Mouse (Mus musculus) midbrain, postnatal 0 days (tissue): ENCODE data around the gene Oaz2. TPM values are rescaled to one million over a fixed set of nuclear protein-coding genes. Genes with fewer than 3 reads are reported as not detected.

Experiments used
- ATAC-seq: fragments of 200-750 bp; cut with Nextera tagmentation; 2 replicates; pipeline ENCODE4 v1.8.0; 2017; ENCODE audit warnings: moderate number of reproducible peaks, mild to moderate bottlenecking, moderate TSS enrichment, moderate library complexity; ENCODE audit not compliant: low FRiP score
- DNase-seq: peaks from one replicate; pipeline ENCODE4 v3.0.0-alpha.2; 2015; ENCODE audit warnings: low spot score
- H3K27ac ChIP-seq: fragments of 300-500 bp; sonication (generic); 2 replicates; pipeline ENCODE4 v1.5.1; 2014; ENCODE audit warnings: low read depth, mild to moderate bottlenecking, low read length, mixed read lengths
- H3K27me3 ChIP-seq: fragments of 300-500 bp; sonication (generic); 2 replicates; pipeline ENCODE4 v1.6.1; 2014; ENCODE audit warnings: low read length, control low read depth, mixed read lengths; ENCODE audit not compliant: insufficient read depth
- H3K36me3 ChIP-seq: fragments of 300-500 bp; sonication (generic); 2 replicates; pipeline ENCODE4 v1.6.1; 2014; ENCODE audit warnings: low read length, control low read depth, mixed read lengths; ENCODE audit not compliant: insufficient read depth
- H3K4me1 ChIP-seq: fragments of 300-500 bp; sonication (generic); 2 replicates; pipeline ENCODE4 v1.6.1; 2014; ENCODE audit warnings: mild to moderate bottlenecking, control low read depth, antibody characterized with exemption, low read length, mixed read lengths; ENCODE audit not compliant: insufficient read depth
- H3K4me2 ChIP-seq: fragments of 300-500 bp; sonication (generic); 2 replicates; pipeline ENCODE4 v1.6.1; 2014; ENCODE audit warnings: low read depth, mild to moderate bottlenecking, low read length, mixed read lengths; ENCODE audit not compliant: poor library complexity, severe bottlenecking
- H3K4me3 ChIP-seq: fragments of 300-500 bp; sonication (generic); 2 replicates; pipeline ENCODE4 v1.5.1; 2014; ENCODE audit warnings: low read depth, mild to moderate bottlenecking, low read length, moderate library complexity
- H3K9ac ChIP-seq: fragments of 300-500 bp; sonication (generic); replicated peaks from 2 replicates; pipeline ENCODE4 v1.6.1; 2014; ENCODE audit warnings: mild to moderate bottlenecking, low read length, moderate library complexity, mixed read lengths; ENCODE audit not compliant: poor library complexity, severe bottlenecking
- H3K9me3 ChIP-seq: fragments of 300-500 bp; sonication (generic); 2 replicates; pipeline ENCODE4 v1.6.1; 2016; ENCODE audit warnings: low read length, control low read depth
- CTCF ChIP-seq: IDR thresholded peaks from 2 replicates; pipeline ENCODE4 v1.5.1; 2016; ENCODE audit warnings: antibody characterized with exemption, mild to moderate bottlenecking
- WGBS: fragments of 180-500 bp; shearing (Covaris S2); extraction: QIAGEN DNeasy Blood & Tissue Kit; methylation state at CpG from one replicate; pipeline ENCODE4 v1.1.7; 2014; 5-methylcytosine and 5-hydroxymethylcytosine counted together
- polyA plus RNA-seq: library from polyadenylated mRNA; unstranded; fragments of >200 nt; fragmentation: Nextera tagmentation; extraction: Ambion mirVana; gene quantifications from 2 replicates; pipeline ENCODE4 v1.2.1, GENCODE M21; 2015
- total RNA-seq: library from RNA; depleted of rRNA; stranded (reverse); fragments of >200 nt; gene quantifications from 2 replicates; pipeline ENCODE4 v1.2.3, GENCODE M21; 2014

Gene Oaz2
- total and polyA plus RNA-seq, 2 experiments from 2014 or later = 252 to 382 TPM

DNA sequence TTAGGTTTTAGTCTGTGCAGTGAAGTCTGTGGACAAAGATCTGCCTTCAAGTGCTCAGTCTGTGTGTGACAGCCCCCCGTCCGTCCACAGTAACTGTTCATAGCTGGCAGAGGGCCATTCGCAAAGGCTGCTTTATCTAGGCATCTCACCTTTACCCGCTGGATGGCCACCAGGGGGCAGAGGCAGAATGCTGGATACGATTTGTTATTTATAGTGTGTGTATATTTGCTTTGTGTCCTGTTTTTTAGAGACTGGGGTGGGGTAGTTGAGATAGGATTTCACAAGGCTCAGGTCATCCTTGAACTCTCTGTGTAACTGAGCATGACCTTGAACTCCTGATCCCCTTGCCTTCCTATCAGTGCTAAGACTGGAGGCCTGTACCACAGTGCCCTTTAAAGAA, 1.8 kb upstream of the Oaz2 start:
- H3K4me1 ChIP-seq = no peaks in the 10 kb centered on the region
- H3K9me3 ChIP-seq = no peaks in the 10 kb centered on the region
- TF ChIP-seq CTCF = peak; percentile 86
- no peak overlapping the region for H3K27ac ChIP-seq
- no peak overlapping the region for H3K4me2 ChIP-seq
- peak; percentile 76 for DNase-seq
- ATAC-seq = no peak
- WGBS = 23% methylated on average over 5 of the region's 5 CpGs
- H3K9ac ChIP-seq = no peak overlapping the region
- no peak overlapping the region for H3K4me3 ChIP-seq
- no peaks in the 10 kb centered on the region for H3K36me3 ChIP-seq
- no peaks in the 10 kb centered on the region for H3K27me3 ChIP-seq

DNA sequence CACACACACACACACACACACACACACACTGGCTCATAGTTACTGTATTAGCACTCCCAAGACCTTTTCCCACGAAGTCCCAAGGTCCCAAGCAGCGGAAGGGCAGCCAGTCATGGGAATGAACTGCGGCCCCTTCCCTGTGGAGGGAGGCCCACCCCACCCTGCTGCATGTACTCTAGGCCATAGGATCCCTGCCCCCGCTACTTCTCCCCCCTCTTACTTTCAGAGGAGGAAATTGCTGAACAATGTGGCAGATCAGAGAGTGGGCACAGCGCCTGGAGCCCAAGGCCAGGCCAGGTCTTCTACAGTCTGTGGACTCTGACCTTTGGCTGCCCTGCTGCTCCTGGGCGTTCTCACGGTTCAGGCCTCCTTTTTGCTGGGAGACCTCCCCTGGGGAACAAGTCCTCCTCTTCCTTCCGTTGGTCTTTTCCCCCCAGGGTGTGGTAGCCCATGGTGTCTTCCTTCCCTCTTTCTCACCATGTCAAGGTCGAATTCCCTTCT, 3.7 kb downstream of the Oaz2 start:
- no peak for DNase-seq

DNA sequence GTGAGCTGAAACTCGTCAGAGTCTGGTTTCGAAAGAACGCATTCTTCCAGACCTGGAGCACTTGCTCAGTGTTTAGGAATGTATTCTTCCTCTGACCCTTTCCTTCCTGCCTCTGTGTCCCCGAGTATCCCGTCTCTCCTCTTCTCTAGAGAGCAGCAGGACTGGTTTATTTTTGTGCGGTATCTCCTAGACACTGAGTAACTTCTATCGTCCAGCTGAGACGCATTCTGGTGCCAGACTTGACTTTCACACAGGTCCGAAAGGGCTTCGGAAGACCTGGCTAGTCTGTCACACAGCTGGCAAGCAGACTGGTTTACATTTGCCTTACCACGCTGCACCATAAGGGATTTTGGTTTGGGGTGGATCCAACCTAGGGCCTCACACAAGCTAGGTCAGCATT, 5.2 kb downstream of the Oaz2 start:
- DNase-seq (no peak), ATAC-seq (no peak)
- Histone ChIP-seq H3K4me3 (no peak overlapping the region), H3K36me3 (no peaks in the 10 kb centered on the region), H3K27me3 (no peaks in the 10 kb centered on the region), H3K9me3 (no peaks in the 10 kb centered on the region), H3K4me2 (no peak overlapping the region), H3K27ac (no peak overlapping the region), H3K4me1 (peaks cover 2% of the 10 kb centered on the region; the same call in 1 of the 2 replicates), H3K9ac (no peak overlapping the region)
- WGBS = 81% methylated on average over 11 of the region's 11 CpGs
- no peak for TF ChIP-seq CTCF

More for the DNA sequence above, 3.7 kb downstream of the Oaz2 start:
- Histone ChIP-seq H3K4me3 (no peak overlapping the region), H3K9ac (no peak overlapping the region), H3K36me3 (no peaks in the 10 kb centered on the region), H3K4me1 (0 out of 2 replicates have a peak, but pooled peaks cover 2% of the 10 kb centered on the region), H3K27ac (no peak overlapping the region), H3K4me2 (no peak overlapping the region), H3K9me3 (no peaks in the 10 kb centered on the region), H3K27me3 (no peaks in the 10 kb centered on the region)
- whole genome bisulfite sequencing = 60% methylated on average over 9 of the region's 9 CpGs
- no peak for ATAC-seq
- TF ChIP-seq CTCF = no peak

DNA sequence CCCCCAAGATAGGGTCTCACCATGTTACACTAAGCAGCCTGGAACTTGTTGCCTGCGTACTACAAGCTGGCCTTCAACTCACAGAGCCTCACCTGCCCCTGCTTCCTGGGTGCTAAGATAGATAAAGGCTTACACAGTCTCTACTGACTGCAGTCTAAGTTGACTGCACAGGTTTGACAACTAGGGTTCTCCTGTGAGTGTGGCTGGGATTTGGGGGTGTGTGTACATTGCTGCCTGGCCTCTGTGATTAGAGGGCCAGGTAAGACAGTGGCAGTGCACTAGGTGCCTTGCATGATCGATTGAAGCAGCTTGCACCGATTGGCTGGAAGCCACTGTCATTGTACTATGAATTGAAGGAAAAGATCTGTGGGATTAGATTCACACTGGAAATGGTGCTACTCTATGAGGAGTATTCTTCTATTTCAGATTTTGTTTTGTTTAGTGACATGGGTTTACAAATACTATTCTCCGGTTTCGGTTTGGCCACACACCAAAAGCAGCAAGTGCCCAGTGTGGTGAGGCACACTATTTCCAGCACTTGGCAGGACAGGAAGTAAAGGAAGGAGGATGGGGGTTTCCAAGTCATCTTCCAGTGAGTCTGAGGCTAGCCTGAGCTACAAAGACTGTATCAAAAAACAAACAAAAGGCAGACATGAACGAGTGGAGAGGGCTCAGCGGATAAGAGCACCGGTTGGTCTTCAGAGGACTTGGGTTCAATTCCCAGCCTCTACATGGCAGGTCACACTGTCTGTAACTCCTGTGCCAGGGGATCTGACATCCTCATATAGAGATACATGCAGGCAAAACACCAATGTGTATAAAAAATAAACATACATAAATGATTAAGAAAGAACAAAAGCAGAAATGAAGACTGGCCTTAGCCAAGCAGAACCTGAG, 7.9 kb downstream of the Oaz2 start:
- DNase-seq (no peak), ATAC-seq (peak; percentile 47)
- H3K4me3 ChIP-seq = peak overlapping the region; percentile 59
- H3K27me3 ChIP-seq = no peaks in the 10 kb centered on the region
- H3K9ac ChIP-seq = peak overlapping the region; percentile 62
- TF ChIP-seq CTCF = no peak
- peak overlapping the region; percentile 80 for H3K27ac ChIP-seq
- no peaks in the 10 kb centered on the region for H3K36me3 ChIP-seq
- H3K9me3 ChIP-seq = no peaks in the 10 kb centered on the region
- H3K4me1 ChIP-seq = peaks cover 25% of the 10 kb centered on the region
- peak overlapping the region; percentile 87 for H3K4me2 ChIP-seq
- 51% methylated on average over 8 of the region's 8 CpGs for WGBS

DNA sequence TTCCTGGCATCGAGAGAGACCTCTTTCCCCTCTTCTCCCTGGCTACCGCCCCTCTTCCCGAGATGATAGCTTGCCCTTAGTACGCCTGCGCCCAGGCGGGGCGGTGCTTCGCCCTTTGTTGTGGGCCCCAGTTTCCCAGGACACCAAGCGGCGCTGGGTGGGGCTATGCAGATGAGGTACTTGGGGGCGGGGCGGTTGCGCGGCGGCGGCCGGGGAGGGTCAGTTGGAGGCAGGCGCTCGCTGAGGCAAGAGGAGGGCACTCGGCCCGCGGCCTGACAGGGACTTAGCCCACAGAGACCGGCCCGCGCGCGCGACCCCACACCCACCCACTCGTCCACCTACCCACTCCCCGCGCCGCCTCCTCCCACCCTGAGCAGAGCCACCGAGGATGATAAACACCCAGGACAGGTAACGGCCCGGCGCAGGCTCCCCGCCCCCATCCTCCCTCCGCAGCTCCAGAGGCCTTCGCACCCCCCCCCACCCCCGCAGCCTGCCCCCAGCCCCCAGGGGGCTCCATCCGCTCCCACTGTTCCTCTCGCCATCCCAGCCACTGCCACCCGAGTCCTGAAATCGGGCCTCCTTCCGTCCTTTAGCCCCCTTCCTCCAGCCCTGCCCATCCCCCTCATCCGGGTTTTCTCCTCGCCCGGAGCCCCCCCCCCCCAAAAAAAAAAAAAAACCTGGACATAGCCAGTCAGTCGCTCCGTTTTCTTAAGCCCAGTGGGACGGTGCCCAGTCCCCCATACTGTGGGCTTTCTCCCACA, 8.7 kb downstream of the Oaz2 start:
- peak; percentile 97 for ATAC-seq
- H3K4me1 ChIP-seq = peaks cover 25% of the 10 kb centered on the region

More for the DNA sequence above, 8.7 kb downstream of the Oaz2 start:
- 0 out of 2 replicates have a peak, but pooled peaks have one; percentile 19 for TF ChIP-seq CTCF
- Histone ChIP-seq H3K4me2 (peak overlapping the region; percentile 87), H3K9me3 (no peaks in the 10 kb centered on the region), H3K27ac (peak overlapping the region; percentile 80), H3K36me3 (no peaks in the 10 kb centered on the region), H3K9ac (peak overlapping the region; percentile 76), H3K4me3 (peak overlapping the region; percentile 59), H3K27me3 (no peaks in the 10 kb centered on the region)
- DNase-seq = peak; percentile 98
- under 1% methylated on average over 27 of the region's 51 CpGs for WGBS
